Comparison of ENCODE assay signal across 12 mouse cellular contexts in genomic region chr13:101753639-101754038, GRCm38 (mm10). TPM values are rescaled to one million over a fixed set of nuclear protein-coding genes. Genes with fewer than 3 reads are reported as not detected.
DNase-seq lines count a peak whose midpoint lies in the region; ATAC-seq and TF ChIP-seq lines count a peak whose summit lies in the region.
"Had no signal": no experiment of that assay in that cellular context is flagged by ENCODE, and none has a peak within 500 bp of the region (broad histone marks: within the 10 kb centered on the region; RNA-seq: fewer than 3 reads in every experiment).

No protein-coding gene starts in this region.

- peaks cover 45% of the 10 kb centered on the region for H3K4me1 ChIP-seq in lung, embryonic 15.5 days
- peaks cover 40% of the 10 kb centered on the region for H3K4me1 ChIP-seq in hindbrain, embryonic 10.5 days (replicated peaks)

- no peak overlapping the region for H3K9ac ChIP-seq in lung, embryonic 15.5 days
- H3K9ac ChIP-seq: neural tube, embryonic 15.5 days had no signal

- ATAC-seq in lung, embryonic 15.5 days (ENCODE audit: borderline replicate concordance, extremely low read depth, low FRiP score, low TSS enrichment): peak; percentile 89; the same call in 1 of the 2 replicates

- WGBS in lung, embryonic 15.5 days: 54% methylated on average over 6 of the region's 6 CpGs
- WGBS in hindbrain, embryonic 10.5 days: 77% methylated on average over 6 of the region's 6 CpGs

- H3K9me3 ChIP-seq in lung, embryonic 15.5 days: no peaks in the 10 kb centered on the region
- no peaks in the 10 kb centered on the region for H3K9me3 ChIP-seq in hindbrain, embryonic 10.5 days
- H3K9me3 ChIP-seq: neural tube, embryonic 15.5 days had no signal

- H3K4me3 ChIP-seq in lung, embryonic 15.5 days: no peak overlapping the region
- no peak overlapping the region for H3K4me3 ChIP-seq in layer of hippocampus, adult 2 months
- no peak overlapping the region for H3K4me3 ChIP-seq in hindbrain, embryonic 10.5 days
- H3K4me3 ChIP-seq: neural tube, embryonic 15.5 days had no signal

- no peak overlapping the region for H3K4me2 ChIP-seq in lung, embryonic 15.5 days
- H3K4me2 ChIP-seq: neural tube, embryonic 15.5 days had no signal

- TF ChIP-seq CTCF in layer of hippocampus, adult 2 months (conservative IDR thresholded peaks at IDR 0.05): no peak

- H3K36me3 ChIP-seq in lung, embryonic 15.5 days: peaks cover 22% of the 10 kb centered on the region; the same call in 1 of the 2 replicates
- H3K36me3 ChIP-seq in hindbrain, embryonic 10.5 days: peaks cover 34% of the 10 kb centered on the region

- peak; percentile 95 for DNase-seq in heart, adult 11 months
- DNase-seq in heart, postnatal 4 days: no peak
- peak; percentile 66 for DNase-seq in urinary bladder, postnatal 14 days (ENCODE audit: low spot score)
- DNase-seq in urinary bladder, postnatal 4 days (ENCODE audit: low spot score in 2 of 2): no peak
- no peak for DNase-seq in thymus, postnatal 36 days
- no peak for DNase-seq in layer of hippocampus, adult 2 months (ENCODE audit: low spot score in 2 of 2)
- no peak for DNase-seq in hindbrain, embryonic 10.5 days (ENCODE audit: low spot score)
- DNase-seq: B cell, adult 2 months; cerebellum, adult 11 months had no signal

- no peaks in the 10 kb centered on the region for H3K27me3 ChIP-seq in lung, embryonic 15.5 days
- H3K27me3 ChIP-seq in hindbrain, embryonic 10.5 days (ENCODE audit: insufficient read depth, poor library complexity, severe bottlenecking): no peaks in the 10 kb centered on the region
- H3K27me3 ChIP-seq: neural tube, embryonic 15.5 days had no signal

- H3K27ac ChIP-seq in lung, embryonic 15.5 days: peak overlapping the region; percentile 10; the same call in 1 of the 2 replicates
- H3K27ac ChIP-seq in layer of hippocampus, adult 2 months: no peak overlapping the region
- no peak overlapping the region for H3K27ac ChIP-seq in hindbrain, embryonic 10.5 days
- H3K27ac ChIP-seq: macrophage; neural tube, embryonic 15.5 days had no signal

RNA-seq across cellular contexts. Expression of gene Pik3r1, which starts 14.4 kb away (rescaled TPM):
- 10 to 100 TPM; 34.7 to 35.8 TPM for total RNA-seq in heart, postnatal 4 days (2021)
- 22.8 and 28.6 TPM in 2 replicates for polyA plus RNA-seq in lung, embryonic 15.5 days (2015; fragmentation: Nextera tagmentation; extraction: Ambion mirVana)
- 10 to 100 TPM; 79.8 to 80.8 TPM for total RNA-seq in layer of hippocampus, adult 2 months (2021)
- polyA plus RNA-seq in hindbrain, embryonic 10.5 days (2016; fragmentation: Nextera tagmentation; extraction: Ambion mirVana): 12.6 and 16.1 TPM in 2 replicates

Comparison
In these comparisons a context has a peak if more than half of its experiments do, and no peak if none do; other contexts are left out.
1. DNase-seq: peak in heart, adult 11 months (single experiment) and urinary bladder, postnatal 14 days (single experiment); none in heart, postnatal 4 days (single experiment), urinary bladder, postnatal 4 days (0 of 2), thymus, postnatal 36 days (0 of 2), layer of hippocampus, adult 2 months (0 of 2) and hindbrain, embryonic 10.5 days (single experiment).